Mouse (Mus musculus): Measurements from ENCODE around the gene Psip1.

GRCm38 (mm10) chr4:83526988-83527334 lies 40.7 kb upstream of the Psip1 start:
- TF ChIP-seq CTCF (IDR thresholded peaks at IDR 0.05) (no peak), EP300 (IDR thresholded peaks at IDR 0.05; ENCODE audit: insufficient read depth, low read depth, low read length) (no peak)
